Mouse (Mus musculus) forebrain, embryonic 14.5 days (tissue): ENCODE results near the gene A230072I06Rik. TPM values are rescaled to one million over a fixed set of nuclear protein-coding genes. Genes with fewer than 3 reads are reported as not detected.
A peak's percentile ranks its signal among the peaks of the same experiment; 100 is the strongest.

Experiments
- ATAC-seq: fragments of 200-750 bp; cut with Nextera tagmentation; 2 replicates; pipeline ENCODE4 v1.8.0; 2017; ENCODE audit warnings: mild to moderate bottlenecking, moderate library complexity
- DNase-seq: peaks from one replicate; pipeline ENCODE4 v3.0.0-alpha.2; 2015; ENCODE audit warnings: low spot score
- H3K27ac ChIP-seq: fragments of 300-500 bp; sonication (generic); 2 replicates; pipeline ENCODE4 v1.5.1; 2014; ENCODE audit warnings: low read depth, mild to moderate bottlenecking, control low read depth, low read length, moderate library complexity
- H3K27me3 ChIP-seq: fragments of 300-500 bp; sonication (generic); replicated peaks from 2 replicates; pipeline ENCODE4 v1.6.1; 2014; ENCODE audit warnings: low read length, control low read depth, mixed read lengths; ENCODE audit not compliant: control insufficient read depth, insufficient read depth
- H3K36me3 ChIP-seq: fragments of 300-500 bp; sonication (generic); 2 replicates; pipeline ENCODE4 v1.6.1; 2014; ENCODE audit warnings: low read length, control low read depth; ENCODE audit not compliant: control insufficient read depth, insufficient read depth
- H3K4me1 ChIP-seq: fragments of 300-500 bp; sonication (generic); 2 replicates; pipeline ENCODE4 v1.6.1; 2014; ENCODE audit warnings: antibody characterized with exemption, low read length, control low read depth; ENCODE audit not compliant: control insufficient read depth, insufficient read depth
- H3K4me2 ChIP-seq: fragments of 300-500 bp; sonication (generic); 2 replicates; pipeline ENCODE4 v1.6.1; 2014; ENCODE audit warnings: mild to moderate bottlenecking, control low read depth, low read length
- H3K4me3 ChIP-seq: fragments of 300-500 bp; sonication (generic); 2 replicates; pipeline ENCODE4 v1.5.1; 2014; ENCODE audit warnings: low read depth, low read length, control low read depth
- H3K9ac ChIP-seq: fragments of 300-500 bp; sonication (generic); 2 replicates; pipeline ENCODE4 v1.6.1; 2014; ENCODE audit warnings: mild to moderate bottlenecking, low read length, control low read depth, moderate library complexity
- H3K9me3 ChIP-seq: fragments of 300-500 bp; sonication (generic); replicated peaks from 2 replicates; pipeline ENCODE4 v1.6.1; 2016; ENCODE audit warnings: low read length, control low read depth, mixed read lengths; ENCODE audit not compliant: control insufficient read depth
- WGBS: fragments of 180-500 bp; shearing (Covaris S2); extraction: QIAGEN DNeasy Blood & Tissue Kit; methylation state at CpG from one replicate; pipeline ENCODE4 v1.1.7; 2014; 5-methylcytosine and 5-hydroxymethylcytosine counted together
- polyA plus RNA-seq: library from polyadenylated mRNA; unstranded; fragments of >200 nt; fragmentation: Nextera tagmentation; extraction: Ambion mirVana; gene quantifications from 2 replicates; pipeline ENCODE4 v1.2.1, GENCODE M21; 2014

A230072I06Rik gene
- polyA plus RNA-seq, 1 experiment from 2014 or later: not detected

DNA sequence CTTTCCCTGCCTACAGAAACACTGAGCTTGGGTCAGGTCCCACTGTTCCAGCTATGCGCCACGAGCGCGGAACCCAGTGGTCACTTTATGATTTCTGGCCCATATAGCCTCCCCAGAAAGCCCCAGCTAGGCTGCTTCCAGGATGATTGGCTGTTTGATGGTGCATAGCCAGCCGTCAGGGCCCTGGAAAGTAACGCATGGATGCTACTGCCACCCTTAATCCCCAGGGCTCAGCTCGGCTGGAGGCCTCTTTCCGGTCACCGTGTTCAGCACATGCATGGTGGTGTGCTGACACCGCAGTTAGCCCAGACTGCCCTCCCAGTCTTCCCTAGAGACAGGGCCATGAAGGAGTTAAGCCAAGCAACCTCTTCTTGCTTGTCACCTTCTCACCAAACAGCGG is 35.6 kb downstream of the A230072I06Rik start:
- WGBS: 53% methylated on average over 11 of the region's 11 CpGs
- peaks cover 28% of the 10 kb centered on the region for H3K4me1 ChIP-seq
- no peak overlapping the region for H3K4me3 ChIP-seq
- H3K27ac ChIP-seq: no peak overlapping the region
- no peak overlapping the region for H3K9ac ChIP-seq
- no peaks in the 10 kb centered on the region for H3K36me3 ChIP-seq
- no peak for ATAC-seq
- no peaks in the 10 kb centered on the region for H3K9me3 ChIP-seq
- no peak overlapping the region for H3K4me2 ChIP-seq
- H3K27me3 ChIP-seq: peaks cover 22% of the 10 kb centered on the region
- no peak for DNase-seq

GRCm38 (mm10) chr8:12315177-12315576 is 36.6 kb downstream of the A230072I06Rik start:
- DNase-seq: peak; percentile 67
- Histone ChIP-seq H3K36me3 (no peaks in the 10 kb centered on the region), H3K27ac (no peak overlapping the region), H3K4me2 (no peak overlapping the region), H3K9ac (no peak overlapping the region), H3K4me1 (peaks cover 34% of the 10 kb centered on the region), H3K9me3 (no peaks in the 10 kb centered on the region), H3K27me3 (peaks cover 20% of the 10 kb centered on the region), H3K4me3 (no peak overlapping the region)
- ATAC-seq: no peak
- 22% methylated on average over 5 of the region's 5 CpGs for WGBS

DNA sequence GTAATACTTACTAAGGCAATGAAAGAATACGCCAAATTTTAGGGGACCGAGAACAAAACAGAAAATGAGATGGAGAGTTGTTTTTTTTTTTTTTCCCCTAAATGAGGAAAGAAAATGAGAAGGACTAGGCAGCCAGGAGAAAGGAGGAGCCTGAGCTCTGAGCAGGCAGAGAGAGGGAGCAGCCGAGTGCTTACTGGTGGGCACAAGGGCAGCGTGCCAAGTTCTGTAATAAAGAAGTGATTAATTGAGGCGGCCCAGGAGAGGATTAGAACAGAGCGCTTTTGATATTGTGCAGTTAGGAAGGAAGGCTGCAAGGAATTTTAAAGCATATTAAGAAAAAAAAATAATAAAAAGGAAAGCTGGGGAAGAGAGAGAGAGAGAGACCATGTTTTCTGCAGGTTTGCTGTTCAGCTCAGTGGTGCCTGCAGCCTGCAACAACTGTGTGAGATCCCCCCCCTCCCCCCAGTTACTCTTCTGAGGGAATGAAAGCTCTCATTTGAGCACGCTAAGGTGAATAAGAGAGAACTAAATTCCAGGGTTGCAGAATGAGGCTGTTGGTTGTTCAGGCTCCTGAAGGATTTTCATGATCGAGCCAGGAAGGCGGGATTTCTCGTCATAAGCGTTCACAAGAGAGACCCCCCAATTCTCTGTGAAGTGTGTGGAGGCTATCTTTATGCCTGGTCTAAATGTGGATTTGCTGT is 41.3 kb downstream of the A230072I06Rik start:
- H3K9ac ChIP-seq: no peak overlapping the region
- no peak overlapping the region for H3K4me2 ChIP-seq
- H3K4me1 ChIP-seq: peaks cover 51% of the 10 kb centered on the region
- peak overlapping the region; percentile 78 for H3K27ac ChIP-seq
- ATAC-seq: peak; percentile 82
- no peaks in the 10 kb centered on the region for H3K36me3 ChIP-seq
- peak; percentile 96 for DNase-seq
- H3K9me3 ChIP-seq: no peaks in the 10 kb centered on the region
- no peak overlapping the region for H3K4me3 ChIP-seq
- H3K27me3 ChIP-seq: peaks cover 14% of the 10 kb centered on the region
- WGBS: 9% methylated on average over 11 of the region's 11 CpGs

GRCm38 (mm10) chr8:12322071-12322470 is 43.5 kb downstream of the A230072I06Rik start:
- DNase-seq: no peak
- Histone ChIP-seq H3K36me3 (no peaks in the 10 kb centered on the region), H3K4me1 (peaks cover 58% of the 10 kb centered on the region), H3K4me3 (no peak overlapping the region), H3K4me2 (no peak overlapping the region), H3K9me3 (no peaks in the 10 kb centered on the region), H3K9ac (no peak overlapping the region; the same call in 1 of the 2 replicates), H3K27ac (0 out of 2 replicates have a peak overlapping the region, but pooled peaks have one; percentile 34), H3K27me3 (peaks cover 5% of the 10 kb centered on the region; the same call in 1 of the 2 replicates)
- 71% methylated on average over 6 of the region's 6 CpGs for WGBS
- ATAC-seq: no peak

DNA sequence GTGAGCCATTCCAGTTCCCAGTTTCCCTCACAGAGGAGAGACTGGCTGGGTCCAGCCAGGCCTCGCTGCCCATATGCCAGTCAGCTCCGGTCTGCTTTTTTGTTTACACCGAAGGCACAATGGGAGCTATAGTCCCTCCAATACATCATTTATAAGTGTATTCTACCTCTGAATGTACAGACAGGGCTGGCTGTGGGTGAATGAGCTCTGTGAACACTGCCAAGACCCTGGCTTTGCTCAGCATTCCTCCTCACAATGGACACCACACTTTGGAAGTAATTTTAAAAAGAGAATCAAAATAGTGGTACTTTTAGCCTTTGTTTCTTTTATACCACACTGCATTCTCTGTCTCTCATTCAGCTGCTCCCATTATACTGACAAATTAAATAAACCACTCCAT is 44.6 kb downstream of the A230072I06Rik start:
- no peak overlapping the region for H3K4me3 ChIP-seq
- no peaks in the 10 kb centered on the region; the same call in 1 of the 2 replicates for H3K27me3 ChIP-seq
- peaks cover 70% of the 10 kb centered on the region for H3K4me1 ChIP-seq
- H3K9ac ChIP-seq: no peak overlapping the region
- DNase-seq: peak; percentile 87
- 18% methylated on average over 3 of the region's 3 CpGs for WGBS
- H3K9me3 ChIP-seq: no peaks in the 10 kb centered on the region
- no peak overlapping the region for H3K4me2 ChIP-seq
- no peaks in the 10 kb centered on the region for H3K36me3 ChIP-seq
- peak; percentile 40 for ATAC-seq
- no peak overlapping the region; the same call in 1 of the 2 replicates for H3K27ac ChIP-seq

DNA sequence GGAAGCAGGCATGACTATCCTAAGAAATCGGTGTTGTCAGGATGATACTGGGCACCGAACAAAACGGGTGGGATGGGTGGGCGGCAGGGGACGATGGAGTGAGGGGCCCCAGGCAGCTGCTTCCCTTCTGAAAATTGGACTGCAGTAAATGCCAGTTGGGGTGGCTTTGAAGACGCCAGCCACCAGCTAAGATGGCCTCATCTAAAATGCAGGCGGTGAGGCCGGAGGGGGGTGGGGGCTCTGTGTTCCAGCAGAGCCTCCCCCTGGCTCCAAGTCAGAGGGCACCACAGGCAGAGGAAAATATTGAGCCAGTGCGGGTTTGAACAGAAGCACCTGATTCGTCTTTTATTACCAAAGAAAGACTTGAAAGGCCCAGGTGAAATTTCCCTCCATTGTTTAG is 45.9 kb downstream of the A230072I06Rik start:
- H3K4me2 ChIP-seq: peak overlapping the region; percentile 39
- H3K4me1 ChIP-seq: peaks cover 75% of the 10 kb centered on the region
- no peaks in the 10 kb centered on the region; the same call in 1 of the 2 replicates for H3K27me3 ChIP-seq
- H3K4me3 ChIP-seq: peak overlapping the region; percentile 26
- peak overlapping the region; percentile 74 for H3K27ac ChIP-seq
- no peaks in the 10 kb centered on the region for H3K9me3 ChIP-seq
- 16% methylated on average over 10 of the region's 10 CpGs for WGBS
- peak overlapping the region; percentile 59 for H3K9ac ChIP-seq
- no peak for ATAC-seq
- peak; percentile 56 for DNase-seq
- no peaks in the 10 kb centered on the region for H3K36me3 ChIP-seq

DNA sequence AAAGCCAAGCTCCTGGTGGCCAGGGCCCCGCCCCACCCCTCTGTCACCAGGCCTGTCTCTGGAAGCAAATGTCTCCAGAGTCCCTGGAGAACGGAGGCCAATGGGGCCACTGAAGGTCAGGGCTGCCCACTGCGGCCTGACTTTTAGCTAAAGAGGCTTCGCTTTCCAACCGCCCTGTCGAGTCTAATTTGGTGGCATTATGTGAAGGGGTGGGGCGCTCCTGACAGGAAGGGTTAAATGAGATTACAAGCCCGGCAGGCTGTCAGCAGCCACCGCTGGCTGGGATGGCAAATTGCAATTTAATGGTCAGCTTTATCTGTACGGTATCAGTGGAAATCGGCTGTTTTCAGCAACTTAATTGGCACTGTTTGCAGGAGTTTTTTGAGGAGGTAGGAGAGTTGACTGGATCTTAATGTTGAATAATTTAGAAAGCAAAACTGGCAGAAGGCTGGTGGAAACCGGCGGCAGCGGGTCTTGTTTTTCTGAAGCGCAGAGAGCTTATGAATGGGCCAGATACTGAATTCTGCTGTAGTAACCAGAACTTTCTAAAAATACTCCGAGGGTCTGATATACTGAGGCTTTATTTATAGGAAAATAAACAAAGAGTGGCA is 46.5 kb downstream of the A230072I06Rik start:
- ATAC-seq (no peak), DNase-seq (peak; percentile 64)
- Histone ChIP-seq H3K36me3 (no peaks in the 10 kb centered on the region), H3K27me3 (no peaks in the 10 kb centered on the region; the same call in 1 of the 2 replicates), H3K27ac (peak overlapping the region; percentile 74), H3K4me2 (peak overlapping the region; percentile 39), H3K9me3 (no peaks in the 10 kb centered on the region), H3K9ac (peak overlapping the region; percentile 59), H3K4me1 (peaks cover 79% of the 10 kb centered on the region), H3K4me3 (peak overlapping the region; percentile 26)
- WGBS: 5% methylated on average over 16 of the region's 16 CpGs

DNA sequence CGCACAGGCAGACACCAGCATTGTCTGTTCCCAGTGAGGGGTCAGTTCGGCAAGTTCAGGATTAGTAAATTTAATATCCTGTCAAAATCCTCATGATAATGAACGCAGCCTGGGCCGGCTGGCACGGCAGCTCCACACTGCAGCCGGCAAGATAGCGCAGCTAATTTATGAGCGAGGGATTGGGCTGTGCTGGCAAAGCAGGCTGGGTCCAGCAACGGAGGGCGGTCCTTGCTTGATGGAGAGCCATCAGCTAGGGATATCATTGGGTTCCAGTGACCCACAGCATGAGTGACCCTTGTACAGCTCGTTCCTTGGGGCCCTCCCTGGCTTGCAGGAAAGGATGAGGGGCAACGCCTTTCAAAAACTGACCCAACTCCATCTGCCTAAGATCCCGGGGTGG is 48.6 kb downstream of the A230072I06Rik start:
- peak overlapping the region; percentile 94 for H3K27ac ChIP-seq
- ATAC-seq: peak; percentile 56
- peak overlapping the region; percentile 49 for H3K9ac ChIP-seq
- H3K4me3 ChIP-seq: peak overlapping the region; percentile 17
- H3K36me3 ChIP-seq: no peaks in the 10 kb centered on the region
- peaks cover 3% of the 10 kb centered on the region; the same call in 1 of the 2 replicates for H3K27me3 ChIP-seq
- WGBS: 10% methylated on average over 13 of the region's 13 CpGs
- H3K9me3 ChIP-seq: no peaks in the 10 kb centered on the region
- DNase-seq: peak; percentile 65
- H3K4me2 ChIP-seq: peak overlapping the region; percentile 52
- H3K4me1 ChIP-seq: peaks cover 70% of the 10 kb centered on the region
